ENCODE assay signal across 9 mouse cellular contexts in genomic region chr2:168098040-168098439, GRCm38 (mm10). TPM values are rescaled to one million over a fixed set of nuclear protein-coding genes. Genes with fewer than 3 reads are reported as not detected.
DNase-seq lines count a peak whose midpoint lies in the region; ATAC-seq and TF ChIP-seq lines count a peak whose summit lies in the region.
"Had no signal": no experiment of that assay in that cellular context is flagged by ENCODE, and none has a peak within 500 bp of the region (broad histone marks: within the 10 kb centered on the region; RNA-seq: fewer than 3 reads in every experiment).

No protein-coding gene starts in this region.

- H3K27ac ChIP-seq in hindbrain, embryonic 11.5 days (ENCODE audit: low read depth, low read length): no peak overlapping the region
- H3K27ac ChIP-seq in hindbrain, embryonic 13.5 days: no peak overlapping the region
- no peak overlapping the region for H3K27ac ChIP-seq in ES-Bruce4 (ENCODE audit: insufficient read depth, low read length)
- H3K27ac ChIP-seq in heart, embryonic 16.5 days (ENCODE audit: low read length): no peak overlapping the region
- peak overlapping the region; percentile 20; the same call in 1 of the 2 replicates for H3K27ac ChIP-seq in lung, postnatal 0 days (ENCODE audit: low read length)
- H3K27ac ChIP-seq: macrophage had no signal

- TF ChIP-seq POLR2A in ES-Bruce4 (IDR thresholded peaks at IDR 0.05; ENCODE audit: insufficient read depth, low read length): no peak

- 44% methylated on average over 6 of the region's 6 CpGs for WGBS in hindbrain, embryonic 11.5 days
- 56% methylated on average over 6 of the region's 6 CpGs for WGBS in hindbrain, embryonic 13.5 days
- 33% methylated on average over 6 of the region's 6 CpGs for WGBS in heart, embryonic 16.5 days
- 24% methylated on average over 6 of the region's 6 CpGs for WGBS in lung, postnatal 0 days

- no peak overlapping the region for H3K9ac ChIP-seq in hindbrain, embryonic 11.5 days (ENCODE audit: low read depth, low read length)
- no peak overlapping the region for H3K9ac ChIP-seq in hindbrain, embryonic 13.5 days
- no peak overlapping the region for H3K9ac ChIP-seq in ES-Bruce4 (ENCODE audit: low read depth, poor library complexity, severe bottlenecking)
- no peak overlapping the region for H3K9ac ChIP-seq in heart, embryonic 16.5 days (ENCODE audit: low read length)
- no peak overlapping the region for H3K9ac ChIP-seq in lung, postnatal 0 days (replicated peaks; ENCODE audit: low read depth)

- no peaks in the 10 kb centered on the region for H3K36me3 ChIP-seq in hindbrain, embryonic 11.5 days (ENCODE audit: control insufficient read depth, insufficient read depth, low read length)
- H3K36me3 ChIP-seq in hindbrain, embryonic 13.5 days: peaks cover 26% of the 10 kb centered on the region
- H3K36me3 ChIP-seq in ES-Bruce4 (ENCODE audit: control insufficient read depth, insufficient read depth, low read length, poor library complexity, severe bottlenecking): peaks cover 13% of the 10 kb centered on the region
- peaks cover 5% of the 10 kb centered on the region; the same call in 1 of the 2 replicates for H3K36me3 ChIP-seq in heart, embryonic 16.5 days (ENCODE audit: control insufficient read depth, insufficient read depth)
- 0 out of 2 replicates have a peak, but pooled peaks cover 4% of the 10 kb centered on the region for H3K36me3 ChIP-seq in lung, postnatal 0 days (ENCODE audit: insufficient read depth, low read length)

- H3K27me3 ChIP-seq in hindbrain, embryonic 11.5 days (ENCODE audit: control insufficient read depth, insufficient read depth, low read length): no peaks in the 10 kb centered on the region
- H3K27me3 ChIP-seq in hindbrain, embryonic 13.5 days: no peaks in the 10 kb centered on the region
- H3K27me3 ChIP-seq in ES-Bruce4 (ENCODE audit: control insufficient read depth, insufficient read depth, low read length, poor library complexity, severe bottlenecking): no peaks in the 10 kb centered on the region
- no peaks in the 10 kb centered on the region for H3K27me3 ChIP-seq in heart, embryonic 16.5 days (ENCODE audit: control insufficient read depth, insufficient read depth, low read length)
- no peaks in the 10 kb centered on the region for H3K27me3 ChIP-seq in lung, postnatal 0 days (replicated peaks; ENCODE audit: insufficient read depth, low read length)

- H3K4me3 ChIP-seq in hindbrain, embryonic 11.5 days (ENCODE audit: low read depth, low read length): no peak overlapping the region
- H3K4me3 ChIP-seq in hindbrain, embryonic 13.5 days: no peak overlapping the region
- peak overlapping the region; percentile 7; the same call in 1 of the 2 replicates for H3K4me3 ChIP-seq in ES-Bruce4 (ENCODE audit: low read depth, low read length)
- no peak overlapping the region for H3K4me3 ChIP-seq in heart, embryonic 16.5 days (ENCODE audit: low read length)
- H3K4me3 ChIP-seq in lung, postnatal 0 days (ENCODE audit: low read depth, low read length): 0 out of 2 replicates have a peak overlapping the region, but pooled peaks have one; percentile 12

- 0 out of 2 replicates have a peak, but pooled peaks have one; percentile 30 for TF ChIP-seq EP300 in ES-Bruce4 (IDR thresholded peaks at IDR 0.05; ENCODE audit: insufficient read depth, low read depth, low read length)
- no peak for TF ChIP-seq EP300 in lung, postnatal 0 days (IDR thresholded peaks at IDR 0.05)

- no peak for ATAC-seq in hindbrain, embryonic 11.5 days (ENCODE audit: low FRiP score)
- ATAC-seq in hindbrain, embryonic 13.5 days (ENCODE audit: low FRiP score): no peak
- ATAC-seq in heart, embryonic 16.5 days (replicated peaks; ENCODE audit: extremely low read depth, insufficient read depth, low FRiP score): 0 out of 2 replicates have a peak, but pooled peaks have one; percentile 26
- peak; percentile 84 for ATAC-seq in lung, postnatal 0 days

- H3K9me3 ChIP-seq in hindbrain, embryonic 11.5 days (ENCODE audit: control insufficient read depth, low read length): no peaks in the 10 kb centered on the region
- no peaks in the 10 kb centered on the region for H3K9me3 ChIP-seq in hindbrain, embryonic 13.5 days
- no peaks in the 10 kb centered on the region for H3K9me3 ChIP-seq in ES-Bruce4 (replicated peaks; ENCODE audit: control insufficient read depth, insufficient read depth, low read length, poor library complexity, severe bottlenecking)
- no peaks in the 10 kb centered on the region for H3K9me3 ChIP-seq in heart, embryonic 16.5 days (replicated peaks; ENCODE audit: control insufficient read depth, low read length)
- no peaks in the 10 kb centered on the region for H3K9me3 ChIP-seq in lung, postnatal 0 days (ENCODE audit: low read length)

- no peak overlapping the region for H3K4me2 ChIP-seq in hindbrain, embryonic 11.5 days (replicated peaks; ENCODE audit: low read depth, low read length)
- H3K4me2 ChIP-seq in hindbrain, embryonic 13.5 days: no peak overlapping the region
- no peak overlapping the region for H3K4me2 ChIP-seq in heart, embryonic 16.5 days (ENCODE audit: low read depth, low read length)
- H3K4me2 ChIP-seq in lung, postnatal 0 days (replicated peaks; ENCODE audit: low read depth, low read length): peak overlapping the region; percentile 33

- H3K4me1 ChIP-seq in hindbrain, embryonic 11.5 days (replicated peaks; ENCODE audit: control insufficient read depth, insufficient read depth, low read length): no peaks in the 10 kb centered on the region
- H3K4me1 ChIP-seq in hindbrain, embryonic 13.5 days (replicated peaks): peaks cover 21% of the 10 kb centered on the region
- no peaks in the 10 kb centered on the region for H3K4me1 ChIP-seq in ES-Bruce4 (ENCODE audit: control insufficient read depth, insufficient read depth, low read length)
- peaks cover 21% of the 10 kb centered on the region for H3K4me1 ChIP-seq in heart, embryonic 16.5 days (ENCODE audit: control insufficient read depth, insufficient read depth, low read length)
- no peaks in the 10 kb centered on the region for H3K4me1 ChIP-seq in lung, postnatal 0 days (ENCODE audit: insufficient read depth, low read depth, low read length)

- peak; percentile 61 for DNase-seq in hindbrain, embryonic 11.5 days (ENCODE audit: low spot score)
- peak; percentile 66 for DNase-seq in cerebellum, adult 9-10 months
- DNase-seq in kidney, postnatal 4 days: peak; percentile 83 to 87
- peak; percentile 79 for DNase-seq in lung, postnatal 0 days (ENCODE audit: low spot score)
- peak; percentile 77 for DNase-seq in testis, postnatal 10 days (ENCODE audit: low spot score)

- peak; percentile 85 for TF ChIP-seq CTCF in ES-Bruce4 (IDR thresholded peaks at IDR 0.05; ENCODE audit: low read depth, low read length)
- TF ChIP-seq CTCF in lung, postnatal 0 days (IDR thresholded peaks at IDR 0.05): peak; percentile 93

RNA-seq across cellular contexts. Expression of gene Pard6b, which starts 17.2 kb away (rescaled TPM):
- 7.1 and 7.5 TPM in 2 replicates for polyA plus RNA-seq in hindbrain, embryonic 11.5 days (2014; fragmentation: Nextera tagmentation; extraction: Ambion mirVana)
- polyA plus RNA-seq in hindbrain, embryonic 13.5 days (2015; fragmentation: Nextera tagmentation; extraction: Ambion mirVana): 7.5 and 7.9 TPM in 2 replicates
- 55.0 and 55.3 TPM in 2 replicates for polyA plus RNA-seq in ES-Bruce4 (2011; ENCODE audit: insufficient read depth, insufficient read length, low read depth, missing spikeins)
- 5.4 and 6.7 TPM in 2 replicates for polyA plus RNA-seq in heart, embryonic 16.5 days (2015; fragmentation: Nextera tagmentation; extraction: Ambion mirVana)
- polyA plus RNA-seq in lung, postnatal 0 days (2015; fragmentation: Nextera tagmentation; extraction: Ambion mirVana): 47.2 and 50.5 TPM in 2 replicates
- polyA plus RNA-seq: macrophage had no signal

Comparison
In these comparisons a context has a peak if more than half of its experiments do, and no peak if none do; other contexts are left out.
1. ATAC-seq: peak in heart, embryonic 16.5 days (single experiment) and lung, postnatal 0 days (single experiment); none in hindbrain, embryonic 11.5 days (single experiment) and hindbrain, embryonic 13.5 days (single experiment).
2. H3K4me3 ChIP-seq: peak in ES-Bruce4 (single experiment) and lung, postnatal 0 days (single experiment); none in hindbrain, embryonic 11.5 days (single experiment), hindbrain, embryonic 13.5 days (single experiment) and heart, embryonic 16.5 days (single experiment).
3. Peak in every context shown above with its lines, with median percentiles within 50 percentile points of each other: DNase-seq.